Mouse (Mus musculus): ENCODE data around the gene Cotl1. TPM values are rescaled to one million over a fixed set of nuclear protein-coding genes. Genes with fewer than 3 reads are reported as not detected.
A peak's percentile ranks its signal among the peaks of the same experiment; 100 is the strongest.

Gene Cotl1
- polyA plus RNA-seq, 1 experiment from 2014 or later: 100 TPM

DNA sequence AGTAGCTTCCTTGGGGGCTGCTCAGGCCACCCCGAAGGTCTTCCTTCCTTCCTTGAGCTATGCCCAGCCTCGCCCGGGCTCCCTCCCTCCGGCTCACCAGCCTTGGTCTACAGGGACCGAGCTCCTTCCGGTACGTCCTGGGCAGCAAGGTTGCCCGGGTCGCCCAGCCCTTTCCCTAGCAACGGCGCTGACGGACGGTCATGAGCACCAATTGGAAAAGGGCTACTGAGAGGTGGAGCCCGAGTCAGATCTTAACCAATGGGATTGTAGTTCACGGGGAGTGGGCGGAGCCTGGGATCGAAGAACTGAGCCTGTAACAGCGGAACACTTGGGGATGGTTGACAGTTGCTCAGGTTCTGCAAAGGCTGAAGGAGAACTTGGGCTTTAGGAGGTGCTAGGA, 62.1 kb downstream of the Cotl1 start, which contains the start of gene Tldc1:
Gene Tldc1 (minus strand): TSS at position 154 of the 400 bp plus-strand sequence.
- H3K9me3 ChIP-seq (ENCODE audit: control insufficient read depth, low read length): no peaks in the 10 kb centered on the region
- peak; percentile 97 for ATAC-seq (ENCODE audit: low FRiP score, low TSS enrichment)
- peak within 1 kb of the TSS; percentile 90 for H3K27ac ChIP-seq (replicated peaks)
- TF ChIP-seq EP300 (optimal IDR thresholded peaks at IDR 0.05) (no peak), CTCF (IDR thresholded peaks at IDR 0.05; ENCODE audit: low read depth) (no peak)
- H3K27me3 ChIP-seq (ENCODE audit: control insufficient read depth, insufficient read depth, low read length): no peaks in the 10 kb centered on the region
- H3K9ac ChIP-seq (ENCODE audit: low read length): peak within 1 kb of the TSS; percentile 79
- no peaks in the 10 kb centered on the region for H3K36me3 ChIP-seq (ENCODE audit: control insufficient read depth, insufficient read depth, low read length)
- DNase-seq (ENCODE audit: low spot score): peak; percentile 98
- 0% methylated on average over 18 of the region's 18 CpGs for WGBS
- no peaks in the 10 kb centered on the region for H3K4me1 ChIP-seq (replicated peaks; ENCODE audit: control insufficient read depth, insufficient read depth)
- peak within 1 kb of the TSS; percentile 59 for H3K4me3 ChIP-seq (ENCODE audit: low read depth, low read length)
- peak within 1 kb of the TSS; percentile 90 for H3K4me2 ChIP-seq (replicated peaks; ENCODE audit: low read depth)

DNA sequence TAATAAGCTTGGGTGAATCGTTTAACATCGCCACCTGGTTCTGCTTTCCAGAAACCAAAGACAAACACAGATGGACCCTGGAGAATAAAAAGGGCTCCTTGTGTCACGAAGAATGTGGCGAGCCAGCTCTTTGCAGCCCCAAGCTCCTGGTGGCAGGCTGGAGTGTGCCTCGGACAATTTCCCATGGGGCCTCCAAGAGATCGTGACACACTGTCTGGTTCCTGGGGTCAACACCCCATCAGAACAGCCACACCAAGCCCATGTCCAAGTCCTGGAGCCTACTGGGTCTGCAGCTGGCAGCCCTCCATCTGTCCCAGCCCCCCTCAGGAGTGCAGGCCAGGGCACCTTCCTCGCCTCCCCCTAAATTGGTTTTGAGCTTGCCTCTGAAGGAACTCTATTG, 62.6 kb downstream of the Cotl1 start:
- ATAC-seq (ENCODE audit: low FRiP score, low TSS enrichment) (no peak; the same call in 1 of the 2 replicates), DNase-seq (ENCODE audit: low spot score) (no peak)
- Histone ChIP-seq H3K36me3 (ENCODE audit: control insufficient read depth, insufficient read depth, low read length) (no peaks in the 10 kb centered on the region), H3K9me3 (ENCODE audit: control insufficient read depth, low read length) (no peaks in the 10 kb centered on the region), H3K27ac (replicated peaks) (peak overlapping the region; percentile 90), H3K4me1 (replicated peaks; ENCODE audit: control insufficient read depth, insufficient read depth) (no peaks in the 10 kb centered on the region), H3K4me2 (replicated peaks; ENCODE audit: low read depth) (peak overlapping the region; percentile 90), H3K27me3 (ENCODE audit: control insufficient read depth, insufficient read depth, low read length) (no peaks in the 10 kb centered on the region), H3K9ac (ENCODE audit: low read length) (peak overlapping the region; percentile 79), H3K4me3 (ENCODE audit: low read depth, low read length) (peak overlapping the region; percentile 59)
- WGBS: 8% methylated on average over 7 of the region's 7 CpGs
- no peak for TF ChIP-seq EP300 (optimal IDR thresholded peaks at IDR 0.05)
- TF ChIP-seq CTCF (IDR thresholded peaks at IDR 0.05; ENCODE audit: low read depth): no peak

DNA sequence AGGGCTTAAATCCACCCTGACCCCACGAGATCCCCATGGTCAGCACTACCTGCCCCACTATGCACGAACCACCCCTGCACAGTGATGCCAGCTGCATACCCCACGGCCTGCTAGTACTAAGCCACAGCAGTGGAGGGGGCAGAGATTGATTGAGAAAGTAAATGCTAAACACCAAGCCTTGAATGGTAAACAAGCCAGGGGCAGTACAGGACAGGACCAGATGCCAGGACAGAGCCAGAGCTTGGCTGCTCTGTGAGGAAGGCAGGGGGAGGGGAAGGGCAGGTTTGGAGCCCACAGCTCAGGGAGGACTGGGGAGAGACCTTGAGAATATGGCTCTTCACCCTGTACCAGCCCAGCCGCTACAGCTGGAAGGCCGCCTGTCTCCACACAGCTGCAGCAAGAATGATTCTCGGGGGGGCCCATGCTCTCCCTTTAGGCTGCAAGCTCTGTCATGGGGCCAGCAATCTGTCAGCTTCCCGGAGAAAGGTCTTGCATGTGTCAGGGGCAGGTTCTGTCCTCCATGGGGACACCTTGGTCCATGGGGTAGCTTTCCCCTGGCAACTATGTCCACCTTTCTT, 63.6 kb downstream of the Cotl1 start:
- ATAC-seq (ENCODE audit: low FRiP score, low TSS enrichment): no peak
- 77% methylated on average over 7 of the region's 7 CpGs for WGBS
- no peak overlapping the region for H3K27ac ChIP-seq (replicated peaks)

DNA sequence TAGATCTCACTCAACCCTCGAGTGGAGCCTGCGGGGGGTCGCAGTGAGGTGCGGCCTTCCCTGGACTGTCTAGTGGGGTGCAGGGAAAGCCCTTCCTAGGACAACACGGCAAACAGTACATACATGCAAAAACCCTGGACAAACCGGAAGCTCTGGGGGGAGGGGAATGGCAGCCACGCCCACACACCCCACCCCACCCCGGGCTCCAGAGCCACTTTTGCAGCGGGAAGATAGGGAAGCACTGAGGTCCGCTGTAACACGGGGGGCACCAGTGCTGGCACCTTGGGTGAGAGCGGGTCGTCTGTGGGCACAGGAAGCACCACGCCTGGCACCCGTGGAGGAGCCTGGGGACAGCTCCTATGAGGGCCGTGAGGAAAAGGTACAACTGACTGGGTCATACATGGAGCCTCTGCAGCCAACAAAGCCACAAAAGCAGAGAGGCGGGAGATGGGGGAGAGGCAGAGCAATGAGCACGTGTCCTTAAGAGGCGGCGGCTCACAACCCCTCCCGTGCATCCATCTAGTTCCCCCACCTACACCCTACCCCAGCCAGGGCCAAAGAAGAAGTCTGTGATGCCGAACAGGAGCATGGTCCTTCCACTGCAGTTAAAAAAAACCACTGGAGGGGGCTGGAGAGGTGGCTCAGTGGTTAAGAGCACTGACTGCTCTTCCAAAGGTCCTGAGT, 74.4 kb downstream of the Cotl1 start:
- Histone ChIP-seq H3K36me3 (ENCODE audit: control insufficient read depth, insufficient read depth, low read length) (peaks cover 7% of the 10 kb centered on the region; the same call in 1 of the 2 replicates), H3K9ac (ENCODE audit: low read length) (no peak overlapping the region), H3K27ac (replicated peaks) (no peak overlapping the region), H3K4me2 (replicated peaks; ENCODE audit: low read depth) (no peak overlapping the region), H3K9me3 (ENCODE audit: control insufficient read depth, low read length) (no peaks in the 10 kb centered on the region), H3K4me3 (ENCODE audit: low read depth, low read length) (no peak overlapping the region), H3K4me1 (replicated peaks; ENCODE audit: control insufficient read depth, insufficient read depth) (no peaks in the 10 kb centered on the region), H3K27me3 (ENCODE audit: control insufficient read depth, insufficient read depth, low read length) (no peaks in the 10 kb centered on the region)
- peak; percentile 24; the same call in 1 of the 2 replicates for ATAC-seq (ENCODE audit: low FRiP score, low TSS enrichment)
- TF ChIP-seq CTCF (IDR thresholded peaks at IDR 0.05; ENCODE audit: low read depth) (no peak), EP300 (optimal IDR thresholded peaks at IDR 0.05) (no peak)
- peak; percentile 35 for DNase-seq (ENCODE audit: low spot score)
- WGBS: 62% methylated on average over 22 of the region's 22 CpGs

More for the DNA sequence above, 63.6 kb downstream of the Cotl1 start:
- no peak overlapping the region for H3K4me2 ChIP-seq (replicated peaks; ENCODE audit: low read depth)
- H3K9ac ChIP-seq (ENCODE audit: low read length): no peak overlapping the region
- no peak overlapping the region for H3K4me3 ChIP-seq (ENCODE audit: low read depth, low read length)
- TF ChIP-seq CTCF (IDR thresholded peaks at IDR 0.05; ENCODE audit: low read depth) (no peak), EP300 (optimal IDR thresholded peaks at IDR 0.05) (no peak)
- H3K4me1 ChIP-seq (replicated peaks; ENCODE audit: control insufficient read depth, insufficient read depth): no peaks in the 10 kb centered on the region
- no peaks in the 10 kb centered on the region for H3K9me3 ChIP-seq (ENCODE audit: control insufficient read depth, low read length)
- no peak for DNase-seq (ENCODE audit: low spot score)
- H3K27me3 ChIP-seq (ENCODE audit: control insufficient read depth, insufficient read depth, low read length): no peaks in the 10 kb centered on the region
- no peaks in the 10 kb centered on the region for H3K36me3 ChIP-seq (ENCODE audit: control insufficient read depth, insufficient read depth, low read length)

DNA sequence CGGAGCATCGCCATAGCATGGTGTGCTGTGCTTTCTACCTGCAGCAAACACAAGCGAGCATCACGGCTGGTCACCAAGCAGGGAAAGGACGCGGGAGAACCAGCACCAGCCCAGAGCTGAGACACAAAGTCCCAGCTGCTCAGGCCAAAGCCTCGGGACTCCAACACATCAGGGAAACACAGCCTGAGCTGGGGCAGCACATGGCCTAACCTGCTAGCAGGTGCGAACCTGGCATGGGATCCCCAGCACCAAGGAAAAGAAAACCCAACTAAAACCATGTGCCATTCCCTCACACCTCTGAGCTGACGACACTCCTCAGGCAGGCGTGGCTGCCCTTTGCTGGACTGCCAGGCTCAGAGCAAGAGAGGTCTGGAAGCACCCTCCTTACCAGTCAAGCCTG, 75.0 kb downstream of the Cotl1 start:
- Histone ChIP-seq H3K4me1 (replicated peaks; ENCODE audit: control insufficient read depth, insufficient read depth) (no peaks in the 10 kb centered on the region), H3K9me3 (ENCODE audit: control insufficient read depth, low read length) (no peaks in the 10 kb centered on the region), H3K27me3 (ENCODE audit: control insufficient read depth, insufficient read depth, low read length) (no peaks in the 10 kb centered on the region), H3K27ac (replicated peaks) (no peak overlapping the region), H3K4me2 (replicated peaks; ENCODE audit: low read depth) (no peak overlapping the region), H3K4me3 (ENCODE audit: low read depth, low read length) (no peak overlapping the region), H3K9ac (ENCODE audit: low read length) (no peak overlapping the region), H3K36me3 (ENCODE audit: control insufficient read depth, insufficient read depth, low read length) (peaks cover 7% of the 10 kb centered on the region; the same call in 1 of the 2 replicates)
- WGBS: 91% methylated on average over 10 of the region's 10 CpGs
- ATAC-seq (ENCODE audit: low FRiP score, low TSS enrichment): no peak
- TF ChIP-seq CTCF (IDR thresholded peaks at IDR 0.05; ENCODE audit: low read depth) (no peak), EP300 (optimal IDR thresholded peaks at IDR 0.05) (no peak)
- DNase-seq (ENCODE audit: low spot score): no peak

All from stomach, postnatal 0 days (tissue).